Mouse (Mus musculus) gastrocnemius, adult 2 months (tissue): ENCODE measurements around the gene Fitm2. TPM values are rescaled to one million over a fixed set of nuclear protein-coding genes. Genes with fewer than 3 reads are reported as not detected.

Experiments used
- DNase-seq: peaks from one replicate; pipeline ENCODE4 v3.0.0; 2022
- H3K27ac ChIP-seq: fragments of 200-600 bp; 2 replicates; pipeline ENCODE4 v1.8.1; 2022; ENCODE audit warnings: mild to moderate bottlenecking
- H3K4me3 ChIP-seq: fragments of 200-600 bp; 2 replicates; pipeline ENCODE4 v1.8.1; 2022; ENCODE audit warnings: mild to moderate bottlenecking, moderate library complexity
- CTCF ChIP-seq: fragments of 200-600 bp; IDR thresholded peaks from 2 replicates; pipeline ENCODE4 v1.8.1; 2022; ENCODE audit warnings: antibody characterized with exemption, mild to moderate bottlenecking, moderate library complexity
- intact Hi-C: fragments of 180-260 bp; cut with DNase I; formaldehyde crosslinking; loops from one replicate; pipeline ENCODE4 v1.15.1; 2025
- total RNA-seq, 2 experiments: library from RNA; stranded (reverse); gene quantifications; 2 replicates each; pipeline ENCODE4 v1.2.3; 2021

The Fitm2 gene
- total RNA-seq, 2 experiments from 2014 or later = 73.8 to 106 TPM

DNA sequence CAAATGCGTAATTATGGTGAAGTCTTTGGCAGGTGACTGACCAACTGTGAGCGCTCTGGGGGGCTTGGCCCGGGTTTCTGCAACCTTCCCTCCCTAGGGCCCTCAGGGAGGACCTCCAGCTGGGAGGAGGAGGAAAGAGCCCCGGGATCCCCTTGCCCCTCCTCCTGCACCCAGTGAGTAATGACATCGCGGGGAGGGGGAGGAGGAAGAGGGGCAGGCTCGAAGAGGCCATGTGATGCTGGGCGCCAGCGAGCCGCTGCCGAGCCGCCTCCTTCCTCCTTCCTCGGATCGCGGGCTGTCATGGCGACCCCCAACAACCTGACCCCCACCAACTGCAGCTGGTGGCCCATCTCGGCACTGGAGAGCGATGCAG is 34.2 kb downstream of the Fitm2 start, which contains the start of gene Gdap1l1:
Gene Gdap1l1, plus strand, starts transcription at position 231 of the 373 bp plus-strand sequence.
- Histone ChIP-seq H3K27ac (no peak within 1 kb of the TSS), H3K4me3 (peak within 1 kb of the TSS; percentile 66)
- intact Hi-C loops = no loop called here
- DNase-seq = no peak
- TF ChIP-seq CTCF = no peak

DNA sequence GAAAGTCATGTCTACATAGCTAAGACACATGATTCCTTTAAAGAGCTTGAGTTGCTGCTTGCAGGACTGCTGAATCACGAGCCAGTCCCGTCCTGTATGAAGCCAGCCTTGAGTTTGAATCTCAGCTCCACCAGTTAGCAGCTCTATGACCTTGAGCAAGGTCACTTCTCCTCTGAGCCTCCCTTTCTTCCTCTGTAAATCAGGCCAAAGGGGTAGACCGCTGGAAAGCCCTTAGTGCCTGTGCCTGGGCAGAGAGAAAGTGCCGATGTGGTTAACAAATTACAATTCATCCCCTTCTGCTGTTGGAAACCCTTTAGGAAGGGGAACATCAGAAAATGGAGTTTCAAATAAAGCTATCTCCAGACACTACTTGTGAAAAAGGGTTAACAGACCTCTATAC is 34.6 kb downstream of the Fitm2 start:
- no peak overlapping the region for H3K4me3 ChIP-seq
- intact Hi-C loops = no loop called here
- no peak overlapping the region for H3K27ac ChIP-seq
- no peak for TF ChIP-seq CTCF
- DNase-seq = no peak

- no peak for DNase-seq
- Histone ChIP-seq H3K4me3 (no peak overlapping the region), H3K27ac (no peak overlapping the region)
- intact Hi-C loops = no loop called here
- no peak for TF ChIP-seq CTCF
Observed at GRCm38 (mm10) chr2:163433971-163434370, 38.5 kb downstream of the Fitm2 start.

DNA sequence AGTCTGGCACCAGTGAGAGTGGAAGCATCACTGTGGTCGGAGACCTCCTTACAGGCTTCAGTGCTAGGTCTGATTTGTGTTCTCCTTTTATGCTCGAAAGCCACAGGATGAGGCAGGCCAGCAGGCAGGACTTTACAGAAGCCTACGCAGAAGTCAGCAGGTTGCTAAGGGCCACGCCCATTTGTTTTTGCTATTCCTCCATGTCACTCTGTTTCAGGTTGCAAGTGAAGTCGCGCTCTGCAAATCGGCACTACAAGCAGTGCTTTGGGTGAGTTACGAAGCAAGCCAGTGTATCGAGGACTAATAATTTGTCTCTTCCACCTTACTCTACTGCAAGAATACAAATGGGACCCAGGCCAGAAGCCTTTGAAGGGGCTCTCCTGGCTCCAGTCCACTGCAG is 41.1 kb downstream of the Fitm2 start:
- intact Hi-C loops = no loop called here
- no peak overlapping the region for H3K27ac ChIP-seq
- DNase-seq = no peak
- H3K4me3 ChIP-seq = no peak overlapping the region
- no peak for TF ChIP-seq CTCF

DNA sequence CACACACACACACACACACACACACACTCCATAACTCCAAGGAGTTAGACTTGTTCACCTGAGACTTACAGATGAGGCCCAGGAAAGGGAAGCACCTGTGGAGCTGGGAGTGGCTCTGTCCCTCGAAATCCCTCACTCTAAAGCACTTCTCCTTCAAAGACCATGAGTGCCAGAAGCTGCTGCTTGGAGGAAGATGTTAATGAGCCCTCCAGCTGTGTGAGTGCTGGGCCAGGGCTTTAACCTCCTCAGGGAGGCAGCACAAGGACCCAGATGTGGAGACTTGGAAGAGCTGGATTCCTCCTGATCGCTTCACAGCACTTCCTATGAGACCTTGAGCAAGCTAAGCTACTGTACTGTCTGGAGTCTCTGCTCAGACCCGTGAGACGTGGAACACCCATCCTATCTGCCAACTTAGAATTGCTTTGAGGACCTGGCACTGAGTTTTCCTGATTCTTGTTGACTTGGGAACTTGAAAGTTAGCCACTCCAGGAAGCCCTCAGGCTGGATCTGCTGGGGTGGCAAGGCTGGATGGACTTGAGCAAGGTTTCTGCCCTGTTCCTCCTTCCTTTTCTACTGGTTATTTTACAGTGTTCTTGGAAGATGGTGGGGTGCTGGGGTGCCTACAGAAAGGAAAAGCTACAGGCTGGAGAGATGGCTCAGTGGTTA is 44.0 kb downstream of the Fitm2 start:
- DNase-seq = no peak
- intact Hi-C loops = no loop called here
- H3K27ac ChIP-seq = no peak overlapping the region

GRCm38 (mm10) chr2:163424597-163424996 is 47.8 kb downstream of the Fitm2 start, which contains the start of gene Oser1:
Oser1 (minus strand) TSS chr2:163424697.
- TF ChIP-seq CTCF = no peak
- Histone ChIP-seq H3K27ac (peak within 1 kb of the TSS; percentile 78), H3K4me3 (no peak within 1 kb of the TSS)
- DNase-seq = no peak
- intact Hi-C loops = loop anchor here (5.0 kb wide), 1 partner anchor 33 kb away; no protein-coding TSS in a partner anchor

More for the DNA sequence above, 44.0 kb downstream of the Fitm2 start:
- no peak for TF ChIP-seq CTCF
- no peak overlapping the region for H3K4me3 ChIP-seq

GRCm38 (mm10) chr2:163422895-163423660 is 49.4 kb downstream of the Fitm2 start:
- intact Hi-C loops = loop anchor here (5.0 kb wide), 1 partner anchor 34 kb away; no protein-coding TSS in a partner anchor
- peak; percentile 54 for DNase-seq
- H3K27ac ChIP-seq = peak overlapping the region; percentile 78
- no peak; the same call in 1 of the 2 replicates for TF ChIP-seq CTCF
- no peak overlapping the region for H3K4me3 ChIP-seq

DNA sequence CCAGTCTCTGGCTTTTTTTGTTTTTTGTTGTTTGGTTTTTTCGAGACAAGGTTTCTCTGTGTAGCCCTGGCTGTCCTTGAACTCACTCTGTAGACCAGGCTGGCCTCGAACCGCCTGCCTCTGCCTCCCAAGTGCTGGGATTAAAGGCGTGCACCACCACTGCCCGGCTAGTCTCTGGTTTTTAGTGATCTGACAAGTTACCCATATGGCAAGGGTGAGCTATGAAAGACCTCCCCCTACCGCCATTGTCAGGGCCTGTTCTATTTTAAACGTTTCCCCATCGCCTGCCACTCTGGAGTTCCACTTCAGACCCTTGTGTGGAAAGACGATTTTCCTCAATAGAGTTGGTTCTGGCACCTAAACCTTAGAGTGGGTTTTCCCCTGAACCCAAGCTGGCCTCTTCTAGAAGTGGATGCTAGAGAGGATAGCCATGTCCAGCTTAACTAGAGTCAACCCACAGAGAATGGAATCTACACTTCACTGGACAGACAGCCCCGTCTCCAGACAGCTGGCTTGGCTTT is 52.0 kb downstream of the Fitm2 start:
- intact Hi-C loops = loop anchor here (5.0 kb wide), 1 partner anchor 37 kb away; no protein-coding TSS in a partner anchor
- H3K27ac ChIP-seq = peak overlapping the region; percentile 98
- DNase-seq = no peak
- no peak for TF ChIP-seq CTCF
- peak overlapping the region; percentile 93 for H3K4me3 ChIP-seq

DNA sequence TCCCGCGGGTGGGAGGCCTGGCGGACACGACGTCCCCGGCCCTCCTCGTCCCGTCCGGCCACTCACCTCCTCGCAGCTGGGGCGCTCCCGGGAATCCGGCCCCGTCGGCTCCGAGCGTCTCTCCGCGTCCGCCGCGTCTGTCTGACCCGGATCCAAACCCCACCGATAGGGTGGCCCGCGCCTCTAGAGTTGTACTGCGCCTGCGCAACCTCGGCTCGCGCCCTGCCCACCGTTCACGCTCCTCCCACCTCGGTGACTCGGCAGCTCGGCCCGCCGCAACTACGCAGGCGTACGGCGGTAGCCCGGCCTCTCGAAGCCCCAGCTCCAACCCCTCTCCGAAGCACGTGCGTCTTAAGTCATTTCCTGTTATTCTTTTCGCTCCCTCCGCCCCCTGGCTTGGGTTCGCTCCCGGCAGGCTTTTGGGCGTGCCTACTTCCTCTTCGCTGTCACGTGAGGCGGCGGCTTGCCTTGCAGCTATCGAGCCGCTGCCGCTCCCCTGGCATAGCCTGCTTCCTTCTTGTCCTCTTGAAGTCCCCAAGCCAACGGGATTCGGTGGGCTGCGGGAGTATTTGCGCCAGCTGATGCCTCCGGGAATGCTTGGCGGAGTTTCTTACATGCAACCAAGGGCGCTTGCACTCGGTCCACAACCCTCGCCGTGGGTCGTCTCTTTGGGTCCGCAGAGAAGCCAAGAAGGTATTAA is 52.9 kb downstream of the Fitm2 start:
- intact Hi-C loops = loop anchor here (1.0 to 5.0 kb wide), 2 partner anchors 38 to 53 kb away; partner anchors contain the start of gene Fitm2

GRCm38 (mm10) chr2:163418841-163419345 is 53.5 kb downstream of the Fitm2 start:
- Histone ChIP-seq H3K27ac (peak overlapping the region; percentile 98), H3K4me3 (peak overlapping the region; percentile 93)
- no peak for DNase-seq
- no peak for TF ChIP-seq CTCF
- intact Hi-C loops = loop anchor here (1.0 kb wide), 1 partner anchor 53 kb away; the partner anchor contains the start of gene Fitm2

More for the DNA sequence above, 52.9 kb downstream of the Fitm2 start:
- DNase-seq = peak; percentile 100
- H3K4me3 ChIP-seq = peak overlapping the region; percentile 93
- TF ChIP-seq CTCF = peak; percentile 40
- H3K27ac ChIP-seq = peak overlapping the region; percentile 98

GRCm38 (mm10) chr2:163417830-163418229 is 54.6 kb downstream of the Fitm2 start:
- peak overlapping the region; percentile 93 for H3K4me3 ChIP-seq
- TF ChIP-seq CTCF = no peak
- no peak for DNase-seq
- intact Hi-C loops = no loop called here
- peak overlapping the region; percentile 98 for H3K27ac ChIP-seq

GRCm38 (mm10) chr2:163417026-163417425 is 55.4 kb downstream of the Fitm2 start:
- Histone ChIP-seq H3K4me3 (peak overlapping the region; percentile 93), H3K27ac (peak overlapping the region; percentile 98; the same call in 1 of the 2 replicates)
- no peak for TF ChIP-seq CTCF
- intact Hi-C loops = no loop called here
- DNase-seq = no peak

Other genes with a start within 250 kb of the Fitm2 start
- 100 to 1,000 TPM; 424 to 437 TPM for gene Jph2, start 74.6 kb downstream of the Fitm2 start, total RNA-seq
- 10 to 100 TPM; 32.4 to 38.2 TPM for gene Oser1, start 47.9 kb downstream of the Fitm2 start, total RNA-seq
- not detected for gene Gdap1l1, start 34.2 kb downstream of the Fitm2 start, total RNA-seq
- gene R3hdml, start 19.7 kb upstream of the Fitm2 start, total RNA-seq = not detected
- gene Hnf4a, start 34.2 kb upstream of the Fitm2 start, total RNA-seq = not detected
- gene Ttpal, start 129.7 kb upstream of the Fitm2 start, total RNA-seq = 1 to 10 TPM; 3.4 to 5.3 TPM
- gene Serinc3, start 172.5 kb upstream of the Fitm2 start, total RNA-seq = 100 to 1,000 TPM; 118 to 147 TPM
- 100 to 1,000 TPM in 1 of 2 experiments, 10 to 100 TPM in 1; 93.9 to 125 TPM for gene Pkig, start 185.8 kb upstream of the Fitm2 start, total RNA-seq